Mouse (Mus musculus) myocyte (in vitro differentiated cells): ENCODE measurements around the gene Cuedc2.

ENCODE experiments used
- CEBPB ChIP-seq: IDR thresholded peaks from 2 replicates; pipeline ENCODE4 v1.6.1; 2011; ENCODE audit warnings: mild to moderate bottlenecking, moderate library complexity; ENCODE audit not compliant: poor library complexity, insufficient read depth, severe bottlenecking
- E2F4 ChIP-seq: IDR thresholded peaks from one replicate; pipeline ENCODE4 v1.6.1; 2011; ENCODE audit warnings: mild to moderate bottlenecking, control low read depth, moderate library complexity; ENCODE audit not compliant: insufficient read depth
- MAX ChIP-seq: IDR thresholded peaks from one replicate; pipeline ENCODE4 v1.6.1; 2011; ENCODE audit warnings: low read depth, mild to moderate bottlenecking, control low read depth
- MYOD1 ChIP-seq, 3 experiments: IDR thresholded peaks; one replicate each; pipeline ENCODE4 v1.6.1; 2011; ENCODE audit warnings: control low read depth in 2 of 3, low read depth in 2 of 3, mild to moderate bottlenecking in 2 of 3, moderate library complexity in 1 of 3; ENCODE audit not compliant: insufficient read length in 2 of 3, control insufficient read depth in 1 of 3
- MYOG ChIP-seq, 3 experiments: IDR thresholded peaks; one replicate each; pipeline ENCODE4 v1.6.1; 2011; ENCODE audit warnings: control low read depth in 2 of 3, low read depth in 2 of 3, mild to moderate bottlenecking in 2 of 3; ENCODE audit not compliant: insufficient read length in 2 of 3, control insufficient read depth in 1 of 3, insufficient read depth in 1 of 3
- POLR2A ChIP-seq: IDR thresholded peaks from one replicate; pipeline ENCODE4 v1.6.1; 2011; ENCODE audit warnings: low read depth, mild to moderate bottlenecking, control low read depth, moderate library complexity; ENCODE audit not compliant: insufficient read length
- POLR2AphosphoS2 ChIP-seq: IDR thresholded peaks from one replicate; pipeline ENCODE4 v1.6.1; 2011; ENCODE audit warnings: low read depth, control low read depth; ENCODE audit not compliant: insufficient read length
- REST ChIP-seq: IDR thresholded peaks from one replicate; pipeline ENCODE4 v1.6.1; 2011; ENCODE audit warnings: mild to moderate bottlenecking, control low read depth, moderate library complexity; ENCODE audit not compliant: insufficient read depth, insufficient read length
- TCF3 ChIP-seq: IDR thresholded peaks from one replicate; pipeline ENCODE4 v1.6.1; 2011; ENCODE audit warnings: low read depth, control low read depth; ENCODE audit not compliant: insufficient read length
- USF1 ChIP-seq: IDR thresholded peaks from one replicate; pipeline ENCODE4 v1.6.1; 2011; ENCODE audit warnings: low read depth, mild to moderate bottlenecking, control low read depth, moderate library complexity

- TF ChIP-seq POLR2A (no peak), MYOD1 (IDR thresholded peaks at IDR 0.05; ENCODE audit: control insufficient read depth in 1 of 3, insufficient read length in 2 of 3, low read depth in 2 of 3) (no peak), POLR2AphosphoS2 (no peak), USF1 (no peak), MAX (no peak), REST (no peak), MYOG (IDR thresholded peaks at IDR 0.05; ENCODE audit: control insufficient read depth in 1 of 3, insufficient read depth in 1 of 3, insufficient read length in 2 of 3, low read depth in 2 of 3) (no peak), E2F4 (no peak), CEBPB (no peak), TCF3 (no peak)
These were observed 13.6 kb downstream of the Cuedc2 start for GRCm38 (mm10) chr19:46324918-46325317.
